Mouse (Mus musculus) gastrocnemius, adult 18-20 months (tissue): ENCODE measurements around the gene Dync1i2. TPM values are rescaled to one million over a fixed set of nuclear protein-coding genes. Genes with fewer than 3 reads are reported as not detected.

Source experiments
- DNase-seq: peaks from one replicate; pipeline ENCODE4 v3.0.0; 2021; ENCODE audit warnings: low spot score
- total RNA-seq, 2 experiments: library from RNA; stranded (reverse); gene quantifications; 2 replicates each; pipeline ENCODE4 v1.2.3; 2021

The Dync1i2 gene
- total RNA-seq, 2 experiments from 2014 or later = 40.4 to 42.3 TPM

DNA sequence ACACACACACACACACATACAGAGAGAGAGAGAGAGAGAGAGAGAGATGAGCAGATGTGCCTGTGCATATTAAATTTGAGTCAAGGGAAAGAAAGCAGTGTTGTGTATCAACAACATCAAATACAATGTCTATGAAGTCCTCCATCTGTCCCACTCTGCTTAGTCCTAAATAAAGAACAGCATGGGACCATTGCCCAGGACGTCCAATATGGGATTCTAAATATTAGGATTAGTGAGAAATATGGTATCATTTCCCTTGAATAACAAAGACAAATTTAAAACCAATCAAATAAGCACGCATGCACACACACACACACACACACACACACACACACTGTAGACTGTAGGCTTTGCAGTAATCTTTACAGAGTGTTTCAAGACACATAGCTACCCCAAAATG is 9.6 kb upstream of the Dync1i2 start:
- DNase-seq = no peak

- DNase-seq = no peak
These were observed 7.6 kb upstream of the Dync1i2 start for GRCm38 (mm10) chr2:71203819-71204432.

DNA sequence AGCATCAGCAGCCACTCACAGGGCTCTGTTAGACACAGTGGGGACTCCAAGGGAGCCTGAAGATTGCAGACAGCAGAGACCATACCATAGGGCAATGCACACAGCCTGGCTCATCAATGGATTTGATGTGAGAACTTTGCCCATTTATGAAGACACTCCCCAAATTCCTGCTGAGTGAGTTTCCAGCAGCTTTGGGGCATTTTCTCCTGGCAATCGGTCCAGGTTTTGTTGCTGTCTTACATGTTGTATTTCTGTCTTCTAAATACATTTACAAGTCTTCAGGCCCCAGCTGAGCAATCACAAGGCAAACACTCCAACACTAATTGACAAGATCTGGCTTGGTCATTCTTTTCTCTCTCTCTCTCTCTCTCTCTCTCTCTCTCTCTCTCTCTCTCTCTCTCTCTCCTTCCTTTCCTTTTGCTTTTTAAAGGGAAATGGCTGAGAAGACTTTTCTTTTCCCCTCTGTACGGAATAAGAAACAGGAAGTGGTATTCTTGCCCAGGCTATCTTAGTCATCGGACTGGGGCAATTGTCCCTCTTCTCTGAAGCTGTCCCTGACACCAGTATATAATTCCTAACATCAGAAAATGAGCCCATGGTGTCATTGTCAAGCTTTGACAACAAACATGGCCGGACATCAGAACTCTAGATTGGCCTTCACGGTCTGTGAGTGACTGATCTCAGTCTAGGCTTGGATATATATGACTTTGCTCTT is 2.3 kb upstream of the Dync1i2 start:
- no peak for DNase-seq

- DNase-seq = no peak
These were observed 410 bp upstream of the Dync1i2 start for GRCm38 (mm10) chr2:71211096-71211495.

DNA sequence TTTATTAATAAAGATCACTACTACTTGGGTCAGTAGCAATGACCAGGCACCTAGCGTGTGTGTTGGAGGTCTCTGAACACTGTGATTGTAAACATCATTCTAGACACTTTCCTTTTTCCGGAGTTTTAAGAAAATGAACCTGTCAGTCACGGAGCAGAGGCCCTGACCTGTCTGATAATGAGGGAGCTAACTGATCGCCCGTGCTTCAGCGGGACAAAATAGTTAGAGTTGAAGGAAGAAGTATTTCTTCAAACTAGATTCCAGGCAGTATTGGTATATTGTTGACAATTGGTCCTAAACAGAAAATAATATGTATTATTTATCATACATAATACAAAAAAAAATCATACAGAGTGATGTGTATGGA is 837 bp downstream of the Dync1i2 start:
- DNase-seq = no peak

DNA sequence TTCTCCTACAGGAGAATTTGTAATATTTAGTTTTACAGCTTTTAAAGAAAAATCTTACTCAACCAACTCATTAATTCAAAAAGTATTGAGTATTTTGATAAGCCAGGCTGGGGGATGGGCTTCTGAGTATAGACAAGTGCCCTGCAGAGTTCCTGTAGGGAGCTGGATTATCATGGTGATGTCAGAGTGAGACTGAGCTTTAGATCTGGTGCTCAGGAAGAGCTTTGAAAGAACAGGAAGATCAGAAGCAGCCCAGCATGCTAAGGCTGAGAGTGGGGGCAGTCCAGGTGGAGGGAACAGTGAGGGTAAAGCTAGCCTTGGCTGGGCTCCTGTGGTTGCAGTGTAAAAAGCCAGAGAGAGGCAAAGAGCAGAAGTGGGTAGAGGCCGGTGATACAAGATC is 9.5 kb downstream of the Dync1i2 start:
- DNase-seq = no peak

DNA sequence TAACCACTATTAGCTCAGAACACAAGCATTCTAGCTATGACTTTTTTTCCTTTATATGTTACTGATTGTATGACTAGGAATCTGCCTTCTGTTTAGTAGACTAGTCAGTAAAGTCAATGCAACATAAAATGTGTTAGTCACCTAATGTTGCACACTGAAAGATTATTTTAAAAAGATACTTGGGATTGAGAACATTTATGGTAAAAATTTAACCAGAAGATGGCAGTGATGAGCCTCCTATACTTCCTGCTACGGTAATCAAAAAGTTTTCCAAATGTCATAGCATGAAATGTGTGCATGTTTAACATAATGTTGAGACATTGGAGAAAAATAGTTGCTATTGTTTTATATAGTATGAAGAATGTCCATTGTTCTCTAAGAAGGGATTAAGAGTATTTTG is 15.9 kb downstream of the Dync1i2 start:
- no peak for DNase-seq

GRCm38 (mm10) chr2:71229603-71230002 is 18.1 kb downstream of the Dync1i2 start:
- no peak for DNase-seq

DNA sequence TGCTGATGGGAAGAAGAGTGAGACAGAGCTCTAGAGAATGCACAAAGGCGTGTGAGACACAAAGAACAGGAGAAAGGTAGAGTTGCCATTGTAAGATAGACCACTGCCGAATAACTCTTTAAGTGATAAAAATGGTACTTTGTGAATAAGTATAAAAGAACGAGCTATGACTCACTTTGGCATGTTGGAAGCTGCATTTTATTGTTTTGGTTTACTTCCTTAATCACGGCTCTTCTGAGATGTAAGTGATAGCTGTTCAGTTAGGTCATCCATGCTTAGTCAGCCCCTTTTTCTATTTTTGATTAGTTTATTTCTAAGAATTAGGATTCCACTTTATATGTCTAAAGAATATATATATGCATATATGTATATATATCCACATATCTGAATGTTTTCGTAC is 20.4 kb downstream of the Dync1i2 start:
- DNase-seq = no peak

GRCm38 (mm10) chr2:71232976-71233375 is 21.5 kb downstream of the Dync1i2 start:
- no peak for DNase-seq

DNA sequence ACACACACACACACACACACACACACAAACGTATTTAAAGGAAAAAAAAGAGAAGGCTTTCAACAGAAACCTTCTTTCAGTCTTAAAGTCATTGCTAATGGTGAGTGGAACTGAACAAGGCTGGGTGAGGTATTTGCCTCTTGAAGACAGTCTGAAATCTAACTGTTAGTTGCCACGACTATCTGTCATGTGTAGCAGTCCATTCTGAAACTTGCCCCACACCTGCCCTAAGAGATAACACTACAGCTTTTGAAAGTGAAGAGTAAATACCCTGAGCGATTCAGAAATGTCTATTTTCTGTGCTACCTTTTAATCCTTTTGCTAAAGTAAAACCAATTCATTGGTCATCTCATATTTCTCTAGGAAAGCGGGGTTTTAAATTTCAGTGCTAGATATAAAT is 23.9 kb downstream of the Dync1i2 start:
- DNase-seq = no peak

DNA sequence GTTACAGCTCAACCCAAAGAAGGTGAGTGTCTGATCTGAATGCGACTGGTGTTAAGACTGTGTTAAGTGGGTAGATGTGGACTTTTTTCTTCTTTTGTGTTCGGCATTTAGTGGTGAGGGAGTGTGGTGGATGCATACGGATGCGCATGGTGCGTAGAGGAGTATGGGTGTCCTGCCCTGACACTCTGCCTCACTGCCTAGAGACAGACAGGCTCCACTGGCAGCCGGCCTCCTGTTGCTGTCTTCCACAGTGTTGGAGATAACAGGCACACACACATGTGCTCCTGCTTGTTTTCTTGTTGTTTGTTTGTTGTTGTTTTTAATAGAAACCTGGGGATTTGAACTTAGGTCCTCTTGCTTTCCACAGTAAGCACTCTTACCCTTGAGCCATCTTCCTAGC is 24.5 kb downstream of the Dync1i2 start:
- no peak for DNase-seq

- no peak for DNase-seq
These were observed 30.0 kb downstream of the Dync1i2 start for GRCm38 (mm10) chr2:71241505-71241904.

- no peak for DNase-seq
These were observed 30.7 kb downstream of the Dync1i2 start for GRCm38 (mm10) chr2:71242180-71242579.

- DNase-seq = no peak
These were observed 31.7 kb downstream of the Dync1i2 start for GRCm38 (mm10) chr2:71243058-71243672.

GRCm38 (mm10) chr2:71244807-71245206 is 33.3 kb downstream of the Dync1i2 start:
- DNase-seq = no peak

GRCm38 (mm10) chr2:71245416-71245815 is 33.9 kb downstream of the Dync1i2 start:
- DNase-seq = no peak

- no peak for DNase-seq
These were observed 34.6 kb downstream of the Dync1i2 start for GRCm38 (mm10) chr2:71246096-71246495.

- no peak for DNase-seq
These were observed 36.6 kb downstream of the Dync1i2 start for GRCm38 (mm10) chr2:71248071-71248470.

DNA sequence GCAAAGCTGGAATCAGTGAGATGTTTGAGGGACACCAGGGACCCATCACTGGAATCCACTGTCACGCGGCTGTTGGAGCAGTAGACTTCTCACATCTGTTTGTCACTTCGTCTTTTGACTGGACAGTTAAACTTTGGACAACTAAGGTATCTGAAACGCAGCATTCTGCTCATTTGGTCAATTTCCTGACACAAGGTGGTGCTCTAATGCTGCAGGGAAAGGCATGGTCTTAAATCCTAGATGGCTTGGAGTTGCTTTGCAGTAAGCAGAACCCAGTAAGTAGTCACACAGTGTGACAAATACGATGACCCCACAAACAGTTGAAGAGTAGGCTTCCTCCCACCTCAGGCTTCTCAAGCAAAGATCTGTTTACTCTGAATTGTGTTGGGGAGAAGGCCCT is 39.3 kb downstream of the Dync1i2 start:
- DNase-seq = peak; percentile 13

DNA sequence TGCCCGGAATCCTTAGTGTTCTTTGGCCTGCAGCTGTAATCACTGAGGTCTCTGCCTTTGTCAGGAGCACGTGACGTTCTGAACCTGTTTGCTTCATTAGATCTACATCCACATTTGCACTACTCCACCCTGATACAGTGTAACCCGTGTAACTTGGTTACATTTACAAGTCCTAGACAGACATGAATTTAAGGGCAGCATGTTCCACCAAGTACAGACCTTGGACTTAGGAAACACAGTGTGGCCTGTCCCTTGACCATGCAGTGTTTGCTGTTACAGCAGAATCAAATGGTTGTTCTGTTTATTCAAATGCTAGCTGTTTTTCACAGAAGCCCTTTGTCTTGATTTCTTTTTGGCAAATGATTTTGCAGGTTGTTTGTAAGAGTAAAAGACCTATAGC is 43.3 kb downstream of the Dync1i2 start:
- DNase-seq = no peak

GRCm38 (mm10) chr2:71256581-71256980 is 45.1 kb downstream of the Dync1i2 start:
- DNase-seq = no peak

DNA sequence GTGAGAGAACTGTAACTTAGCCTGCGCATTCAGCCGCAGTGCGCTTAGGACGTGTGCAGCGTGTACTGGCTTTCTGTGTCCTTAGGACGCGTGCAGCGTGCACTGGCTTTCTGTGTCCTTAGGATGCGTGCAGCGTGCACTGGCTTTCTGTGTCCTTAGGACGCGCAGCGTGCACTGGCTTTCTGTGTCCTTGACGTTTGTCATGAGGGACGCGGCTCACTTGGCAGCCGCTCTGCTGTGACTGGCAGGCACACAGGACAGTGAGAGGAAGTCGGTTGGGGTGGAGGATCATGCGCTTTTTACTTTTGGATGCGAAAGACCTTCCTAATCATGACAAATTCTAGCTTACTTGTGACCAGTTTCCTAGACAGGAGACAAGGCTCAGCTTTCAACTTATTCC is 53.1 kb downstream of the Dync1i2 start:
- DNase-seq = no peak
